Mouse (Mus musculus): ENCODE measurements around the gene Snx11. TPM values are rescaled to one million over a fixed set of nuclear protein-coding genes. Genes with fewer than 3 reads are reported as not detected.

Gene Snx11
- polyA plus RNA-seq, 1 experiment from 2014 or later = 7.7 TPM

DNA sequence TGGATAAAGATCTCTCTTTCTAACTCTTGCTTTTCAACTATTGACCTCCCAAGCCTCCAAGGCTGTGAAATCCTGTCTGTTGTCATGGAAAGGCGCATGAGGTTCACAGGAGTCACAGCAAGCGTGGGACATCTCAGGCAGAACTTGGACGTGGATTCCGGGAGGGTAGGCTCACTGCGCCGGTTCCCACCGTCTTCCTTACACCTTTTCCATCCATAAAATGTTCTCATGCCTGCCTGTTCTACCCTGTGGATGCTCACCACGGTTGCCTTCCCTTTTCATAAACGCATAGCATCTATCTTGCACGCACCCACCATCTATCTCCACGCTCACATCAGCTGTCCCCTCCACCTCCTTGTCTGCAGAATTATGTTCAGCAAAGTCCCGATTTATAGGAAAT, 36.6 kb downstream of the Snx11 start:
- H3K36me3 ChIP-seq (ENCODE audit: control insufficient read depth, insufficient read depth) = no peaks in the 10 kb centered on the region
- no peak overlapping the region for H3K9ac ChIP-seq (ENCODE audit: low read depth, low read length)
- H3K4me1 ChIP-seq (ENCODE audit: control insufficient read depth, low read depth, low read length) = no peaks in the 10 kb centered on the region
- H3K4me2 ChIP-seq (ENCODE audit: low read depth, low read length) = no peak overlapping the region
- H3K27ac ChIP-seq (ENCODE audit: low read length) = no peak overlapping the region
- peaks cover 20% of the 10 kb centered on the region for H3K27me3 ChIP-seq (ENCODE audit: control insufficient read depth, insufficient read depth, low read depth, low read length)
- no peak for ATAC-seq (ENCODE audit: low read depth)
- H3K9me3 ChIP-seq (replicated peaks; ENCODE audit: control insufficient read depth, low read length) = no peaks in the 10 kb centered on the region
- H3K4me3 ChIP-seq (ENCODE audit: low read depth, low read length) = no peak overlapping the region
- WGBS (ENCODE audit: insufficient replicate concordance) = 67% methylated on average over 12 of the region's 12 CpGs

- H3K4me2 ChIP-seq (ENCODE audit: low read depth, low read length) = no peak overlapping the region
- H3K9ac ChIP-seq (ENCODE audit: low read depth, low read length) = no peak overlapping the region
- H3K4me1 ChIP-seq (ENCODE audit: control insufficient read depth, low read depth, low read length) = no peaks in the 10 kb centered on the region
- H3K4me3 ChIP-seq (ENCODE audit: low read depth, low read length) = no peak overlapping the region
- no peaks in the 10 kb centered on the region for H3K9me3 ChIP-seq (replicated peaks; ENCODE audit: control insufficient read depth, low read length)
- no peak for ATAC-seq (ENCODE audit: low read depth)
- no peak overlapping the region for H3K27ac ChIP-seq (ENCODE audit: low read length)
- H3K36me3 ChIP-seq (ENCODE audit: control insufficient read depth, insufficient read depth) = no peaks in the 10 kb centered on the region
- H3K27me3 ChIP-seq (ENCODE audit: control insufficient read depth, insufficient read depth, low read depth, low read length) = peaks cover 22% of the 10 kb centered on the region
- WGBS (ENCODE audit: insufficient replicate concordance) = 66% methylated on average over 14 of the region's 14 CpGs
Observed at GRCm38 (mm10) chr11:96737673-96738471, 39.5 kb downstream of the Snx11 start.

GRCm38 (mm10) chr11:96736361-96736760, 41.0 kb downstream of the Snx11 start:
- no peak overlapping the region for H3K27ac ChIP-seq (ENCODE audit: low read length)
- WGBS (ENCODE audit: insufficient replicate concordance) = 35% methylated on average over 11 of the region's 11 CpGs
- ATAC-seq (ENCODE audit: low read depth) = no peak
- H3K4me2 ChIP-seq (ENCODE audit: low read depth, low read length) = peak overlapping the region; percentile 17; the same call in 1 of the 2 replicates
- H3K9ac ChIP-seq (ENCODE audit: low read depth, low read length) = no peak overlapping the region
- H3K36me3 ChIP-seq (ENCODE audit: control insufficient read depth, insufficient read depth) = no peaks in the 10 kb centered on the region
- no peaks in the 10 kb centered on the region for H3K4me1 ChIP-seq (ENCODE audit: control insufficient read depth, low read depth, low read length)
- H3K4me3 ChIP-seq (ENCODE audit: low read depth, low read length) = no peak overlapping the region
- no peaks in the 10 kb centered on the region for H3K9me3 ChIP-seq (replicated peaks; ENCODE audit: control insufficient read depth, low read length)
- H3K27me3 ChIP-seq (ENCODE audit: control insufficient read depth, insufficient read depth, low read depth, low read length) = peaks cover 13% of the 10 kb centered on the region

GRCm38 (mm10) chr11:96735908-96736307, 41.5 kb downstream of the Snx11 start:
- Histone ChIP-seq H3K9ac (ENCODE audit: low read depth, low read length) (no peak overlapping the region), H3K4me1 (ENCODE audit: control insufficient read depth, low read depth, low read length) (no peaks in the 10 kb centered on the region), H3K9me3 (replicated peaks; ENCODE audit: control insufficient read depth, low read length) (no peaks in the 10 kb centered on the region), H3K27me3 (ENCODE audit: control insufficient read depth, insufficient read depth, low read depth, low read length) (peaks cover 11% of the 10 kb centered on the region), H3K4me3 (ENCODE audit: low read depth, low read length) (no peak overlapping the region), H3K27ac (ENCODE audit: low read length) (no peak overlapping the region), H3K4me2 (ENCODE audit: low read depth, low read length) (peak overlapping the region; percentile 17; the same call in 1 of the 2 replicates), H3K36me3 (ENCODE audit: control insufficient read depth, insufficient read depth) (no peaks in the 10 kb centered on the region)
- ATAC-seq (ENCODE audit: low read depth) = no peak
- WGBS (ENCODE audit: insufficient replicate concordance) = 5% methylated on average over 19 of the region's 19 CpGs

- peaks cover 8% of the 10 kb centered on the region; the same call in 1 of the 2 replicates for H3K27me3 ChIP-seq (ENCODE audit: control insufficient read depth, insufficient read depth, low read depth, low read length)
- no peak overlapping the region for H3K4me2 ChIP-seq (ENCODE audit: low read depth, low read length)
- ATAC-seq (ENCODE audit: low read depth) = no peak
- H3K4me1 ChIP-seq (ENCODE audit: control insufficient read depth, low read depth, low read length) = no peaks in the 10 kb centered on the region
- no peaks in the 10 kb centered on the region for H3K9me3 ChIP-seq (replicated peaks; ENCODE audit: control insufficient read depth, low read length)
- H3K4me3 ChIP-seq (ENCODE audit: low read depth, low read length) = no peak overlapping the region
- H3K36me3 ChIP-seq (ENCODE audit: control insufficient read depth, insufficient read depth) = no peaks in the 10 kb centered on the region
- 53% methylated on average over 4 of the region's 4 CpGs for WGBS (ENCODE audit: insufficient replicate concordance)
- no peak overlapping the region for H3K27ac ChIP-seq (ENCODE audit: low read length)
- no peak overlapping the region for H3K9ac ChIP-seq (ENCODE audit: low read depth, low read length)
Observed at GRCm38 (mm10) chr11:96732657-96733056, 44.7 kb downstream of the Snx11 start.

DNA sequence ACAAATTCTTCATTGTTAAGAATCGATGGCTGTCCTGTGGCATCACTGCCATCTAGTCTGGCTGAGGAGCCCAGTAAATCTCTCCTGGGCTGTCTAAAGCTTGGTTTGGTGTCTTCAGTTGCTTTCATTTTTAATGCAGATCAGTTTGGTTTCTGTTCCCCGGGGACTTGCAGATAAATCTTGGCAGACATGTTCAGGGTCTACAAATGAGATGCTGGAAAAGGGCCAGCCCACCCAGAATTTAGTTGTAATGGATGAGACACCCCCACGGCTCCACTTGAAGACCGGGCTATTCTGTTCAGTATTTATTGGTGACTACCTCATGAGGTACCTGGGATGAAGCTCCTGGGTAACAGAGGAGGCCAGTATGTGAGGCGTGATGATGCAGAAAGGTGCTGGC, 47.0 kb downstream of the Snx11 start:
- WGBS (ENCODE audit: insufficient replicate concordance) = 66% methylated on average over 5 of the region's 5 CpGs
- Histone ChIP-seq H3K4me1 (ENCODE audit: control insufficient read depth, low read depth, low read length) (no peaks in the 10 kb centered on the region), H3K9ac (ENCODE audit: low read depth, low read length) (no peak overlapping the region), H3K27me3 (ENCODE audit: control insufficient read depth, insufficient read depth, low read depth, low read length) (no peaks in the 10 kb centered on the region; the same call in 1 of the 2 replicates), H3K36me3 (ENCODE audit: control insufficient read depth, insufficient read depth) (no peaks in the 10 kb centered on the region), H3K4me3 (ENCODE audit: low read depth, low read length) (no peak overlapping the region), H3K27ac (ENCODE audit: low read length) (no peak overlapping the region), H3K9me3 (replicated peaks; ENCODE audit: control insufficient read depth, low read length) (no peaks in the 10 kb centered on the region), H3K4me2 (ENCODE audit: low read depth, low read length) (no peak overlapping the region)
- no peak for ATAC-seq (ENCODE audit: low read depth)

DNA sequence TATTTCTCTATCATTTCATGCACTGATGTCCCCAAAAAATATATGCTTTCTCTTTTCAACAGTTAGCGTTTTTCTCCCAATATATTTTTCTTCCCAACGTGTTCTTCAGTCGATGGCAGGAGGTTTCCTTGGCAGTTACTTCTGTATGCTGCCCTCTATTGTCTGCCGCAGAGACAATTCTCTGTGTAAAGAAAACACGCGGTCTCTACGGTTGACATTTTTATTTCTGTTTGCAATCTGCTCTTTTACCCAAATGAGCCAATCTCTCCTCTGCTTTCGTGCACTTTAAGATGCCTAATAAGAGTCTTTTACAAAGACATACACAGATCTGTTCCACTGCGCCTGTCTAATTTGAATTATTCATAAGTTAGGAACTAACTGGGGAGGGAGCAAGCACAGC, 47.9 kb downstream of the Snx11 start:
- Histone ChIP-seq H3K4me1 (ENCODE audit: control insufficient read depth, low read depth, low read length) (no peaks in the 10 kb centered on the region), H3K4me2 (ENCODE audit: low read depth, low read length) (no peak overlapping the region), H3K4me3 (ENCODE audit: low read depth, low read length) (no peak overlapping the region), H3K9me3 (replicated peaks; ENCODE audit: control insufficient read depth, low read length) (no peaks in the 10 kb centered on the region), H3K36me3 (ENCODE audit: control insufficient read depth, insufficient read depth) (no peaks in the 10 kb centered on the region), H3K9ac (ENCODE audit: low read depth, low read length) (no peak overlapping the region), H3K27me3 (ENCODE audit: control insufficient read depth, insufficient read depth, low read depth, low read length) (no peaks in the 10 kb centered on the region), H3K27ac (ENCODE audit: low read length) (no peak overlapping the region)
- no peak for ATAC-seq (ENCODE audit: low read depth)
- WGBS (ENCODE audit: insufficient replicate concordance) = 39% methylated on average over 9 of the region's 9 CpGs

- Histone ChIP-seq H3K9me3 (replicated peaks; ENCODE audit: control insufficient read depth, low read length) (no peaks in the 10 kb centered on the region), H3K27ac (ENCODE audit: low read length) (no peak overlapping the region), H3K27me3 (ENCODE audit: control insufficient read depth, insufficient read depth, low read depth, low read length) (no peaks in the 10 kb centered on the region), H3K9ac (ENCODE audit: low read depth, low read length) (no peak overlapping the region), H3K36me3 (ENCODE audit: control insufficient read depth, insufficient read depth) (no peaks in the 10 kb centered on the region), H3K4me3 (ENCODE audit: low read depth, low read length) (no peak overlapping the region), H3K4me2 (ENCODE audit: low read depth, low read length) (no peak overlapping the region), H3K4me1 (ENCODE audit: control insufficient read depth, low read depth, low read length) (no peaks in the 10 kb centered on the region)
- no peak for ATAC-seq (ENCODE audit: low read depth)
- 56% methylated on average over 2 of the region's 2 CpGs for WGBS (ENCODE audit: insufficient replicate concordance)
Observed at GRCm38 (mm10) chr11:96728577-96728976, 48.8 kb downstream of the Snx11 start.

DNA sequence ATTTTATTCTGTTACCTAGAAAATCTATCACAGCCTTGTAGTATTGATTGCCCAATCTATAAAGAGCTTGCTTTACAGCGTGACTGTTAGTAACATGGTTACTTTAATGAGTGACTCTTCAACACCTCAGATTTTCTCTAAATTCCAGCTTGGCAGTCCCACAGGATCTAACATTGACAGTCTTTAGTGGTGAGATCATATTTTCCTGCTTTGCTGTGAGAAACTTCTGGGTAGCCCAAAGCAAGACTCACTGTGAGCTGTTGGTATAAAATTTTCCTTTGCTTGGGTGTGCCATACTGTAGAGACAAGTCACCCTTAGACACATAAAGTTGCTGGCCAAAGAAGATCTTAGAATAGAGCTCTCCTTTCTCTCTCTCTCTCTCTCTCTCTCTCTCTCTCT, 51.5 kb downstream of the Snx11 start:
- H3K4me2 ChIP-seq (ENCODE audit: low read depth, low read length) = no peak overlapping the region
- no peaks in the 10 kb centered on the region for H3K27me3 ChIP-seq (ENCODE audit: control insufficient read depth, insufficient read depth, low read depth, low read length)
- 51% methylated on average over 1 of the region's 1 CpGs for WGBS (ENCODE audit: insufficient replicate concordance)
- H3K27ac ChIP-seq (ENCODE audit: low read length) = no peak overlapping the region
- no peak for ATAC-seq (ENCODE audit: low read depth)
- no peak overlapping the region for H3K4me3 ChIP-seq (ENCODE audit: low read depth, low read length)
- H3K4me1 ChIP-seq (ENCODE audit: control insufficient read depth, low read depth, low read length) = no peaks in the 10 kb centered on the region
- no peaks in the 10 kb centered on the region for H3K36me3 ChIP-seq (ENCODE audit: control insufficient read depth, insufficient read depth)
- no peaks in the 10 kb centered on the region for H3K9me3 ChIP-seq (replicated peaks; ENCODE audit: control insufficient read depth, low read length)
- no peak overlapping the region for H3K9ac ChIP-seq (ENCODE audit: low read depth, low read length)
